Mouse (Mus musculus): Measurements from ENCODE around the gene Spred2. TPM values are rescaled to one million over a fixed set of nuclear protein-coding genes. Genes with fewer than 3 reads are reported as not detected.
A peak's percentile ranks its signal among the peaks of the same experiment; 100 is the strongest.

Gene Spred2
- polyA plus RNA-seq, 2 experiments = 8.5 to 25.4 TPM

GRCm38 (mm10) chr11:19986871-19987755 is 62.9 kb downstream of the Spred2 start:
- Histone ChIP-seq H3K4me1 (ENCODE audit: control insufficient read depth, insufficient read depth, low read length) (peaks cover 54% of the 10 kb centered on the region), H3K9me3 (ENCODE audit: control insufficient read depth, low read length) (no peaks in the 10 kb centered on the region), H3K4me3 (replicated peaks; ENCODE audit: low read length) (no peak overlapping the region), H3K9ac (ENCODE audit: low read depth, low read length, severe bottlenecking) (no peak overlapping the region), H3K36me3 (ENCODE audit: control insufficient read depth, insufficient read depth, low read length) (no peaks in the 10 kb centered on the region), H3K27ac (replicated peaks; ENCODE audit: low read depth, low read length) (peak overlapping the region; percentile 62; the same call in 1 of the 2 replicates), H3K27me3 (ENCODE audit: control insufficient read depth, insufficient read depth, low read length) (no peaks in the 10 kb centered on the region), H3K4me2 (replicated peaks; ENCODE audit: low read depth, low read length, severe bottlenecking) (peak overlapping the region; percentile 37; the same call in 1 of the 2 replicates)
- ATAC-seq (ENCODE audit: low FRiP score, low read depth) (peak; percentile 39; the same call in 1 of the 2 replicates), DNase-seq (ENCODE audit: low spot score) (peak; percentile 45)
- no peak for TF ChIP-seq POLR2A (IDR thresholded peaks at IDR 0.05; ENCODE audit: borderline replicate concordance, extremely low read depth, insufficient read depth, insufficient read length)
- WGBS = 10% methylated on average over 17 of the region's 17 CpGs

- WGBS = 11% methylated on average over 9 of the region's 9 CpGs
Observed at GRCm38 (mm10) chr11:19987756-19988091, 63.5 kb downstream of the Spred2 start.

DNA sequence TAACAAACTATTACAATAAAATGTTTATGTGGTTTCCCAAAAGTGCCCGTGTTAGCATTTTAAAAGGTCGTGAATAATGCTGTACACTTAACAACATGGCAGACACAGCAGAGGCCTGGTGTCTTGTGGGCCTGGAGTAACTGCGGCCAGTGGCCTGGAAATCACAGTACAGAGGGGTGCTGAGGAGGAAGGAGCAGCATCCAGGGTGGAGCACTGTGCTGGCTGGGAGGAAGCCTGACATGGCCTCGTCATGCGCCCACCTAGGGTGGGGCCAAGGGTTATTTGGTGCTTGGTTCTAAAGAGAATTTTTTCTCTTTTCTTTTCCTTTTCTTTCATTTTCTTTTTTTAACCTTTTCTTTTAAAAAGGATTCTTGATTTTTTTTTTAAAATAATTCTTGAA is 64.0 kb downstream of the Spred2 start:
- WGBS = 42% methylated on average over 5 of the region's 5 CpGs
- Histone ChIP-seq H3K9me3 (ENCODE audit: control insufficient read depth, low read length) (no peaks in the 10 kb centered on the region), H3K27ac (replicated peaks; ENCODE audit: low read depth, low read length) (no peak overlapping the region), H3K4me1 (ENCODE audit: control insufficient read depth, insufficient read depth, low read length) (peaks cover 44% of the 10 kb centered on the region), H3K36me3 (ENCODE audit: control insufficient read depth, insufficient read depth, low read length) (no peaks in the 10 kb centered on the region), H3K9ac (ENCODE audit: low read depth, low read length, severe bottlenecking) (no peak overlapping the region), H3K4me3 (replicated peaks; ENCODE audit: low read length) (no peak overlapping the region), H3K4me2 (replicated peaks; ENCODE audit: low read depth, low read length, severe bottlenecking) (no peak overlapping the region), H3K27me3 (ENCODE audit: control insufficient read depth, insufficient read depth, low read length) (no peaks in the 10 kb centered on the region)
- ATAC-seq (ENCODE audit: low FRiP score, low read depth) = no peak
- no peak for DNase-seq (ENCODE audit: low spot score)
- TF ChIP-seq POLR2A (IDR thresholded peaks at IDR 0.05; ENCODE audit: borderline replicate concordance, extremely low read depth, insufficient read depth, insufficient read length) = no peak

More at GRCm38 (mm10) chr11:19987756-19988091, 63.5 kb downstream of the Spred2 start:
- Histone ChIP-seq H3K27ac (replicated peaks; ENCODE audit: low read depth, low read length) (no peak overlapping the region), H3K9me3 (ENCODE audit: control insufficient read depth, low read length) (no peaks in the 10 kb centered on the region), H3K4me3 (replicated peaks; ENCODE audit: low read length) (no peak overlapping the region), H3K4me1 (ENCODE audit: control insufficient read depth, insufficient read depth, low read length) (peaks cover 48% of the 10 kb centered on the region), H3K36me3 (ENCODE audit: control insufficient read depth, insufficient read depth, low read length) (no peaks in the 10 kb centered on the region), H3K9ac (ENCODE audit: low read depth, low read length, severe bottlenecking) (no peak overlapping the region), H3K4me2 (replicated peaks; ENCODE audit: low read depth, low read length, severe bottlenecking) (no peak overlapping the region), H3K27me3 (ENCODE audit: control insufficient read depth, insufficient read depth, low read length) (no peaks in the 10 kb centered on the region)
- DNase-seq (ENCODE audit: low spot score) (no peak), ATAC-seq (ENCODE audit: low FRiP score, low read depth) (no peak)
- no peak for TF ChIP-seq POLR2A (IDR thresholded peaks at IDR 0.05; ENCODE audit: borderline replicate concordance, extremely low read depth, insufficient read depth, insufficient read length)

GRCm38 (mm10) chr11:19988631-19989030 is 64.5 kb downstream of the Spred2 start:
- Histone ChIP-seq H3K9me3 (ENCODE audit: control insufficient read depth, low read length) (no peaks in the 10 kb centered on the region), H3K27me3 (ENCODE audit: control insufficient read depth, insufficient read depth, low read length) (no peaks in the 10 kb centered on the region), H3K27ac (replicated peaks; ENCODE audit: low read depth, low read length) (no peak overlapping the region), H3K9ac (ENCODE audit: low read depth, low read length, severe bottlenecking) (no peak overlapping the region), H3K4me1 (ENCODE audit: control insufficient read depth, insufficient read depth, low read length) (peaks cover 42% of the 10 kb centered on the region), H3K4me2 (replicated peaks; ENCODE audit: low read depth, low read length, severe bottlenecking) (no peak overlapping the region), H3K36me3 (ENCODE audit: control insufficient read depth, insufficient read depth, low read length) (no peaks in the 10 kb centered on the region), H3K4me3 (replicated peaks; ENCODE audit: low read length) (no peak overlapping the region)
- 40% methylated on average over 6 of the region's 6 CpGs for WGBS
- no peak for DNase-seq (ENCODE audit: low spot score)
- ATAC-seq (ENCODE audit: low FRiP score, low read depth) = no peak
- TF ChIP-seq POLR2A (IDR thresholded peaks at IDR 0.05; ENCODE audit: borderline replicate concordance, extremely low read depth, insufficient read depth, insufficient read length) = no peak

DNA sequence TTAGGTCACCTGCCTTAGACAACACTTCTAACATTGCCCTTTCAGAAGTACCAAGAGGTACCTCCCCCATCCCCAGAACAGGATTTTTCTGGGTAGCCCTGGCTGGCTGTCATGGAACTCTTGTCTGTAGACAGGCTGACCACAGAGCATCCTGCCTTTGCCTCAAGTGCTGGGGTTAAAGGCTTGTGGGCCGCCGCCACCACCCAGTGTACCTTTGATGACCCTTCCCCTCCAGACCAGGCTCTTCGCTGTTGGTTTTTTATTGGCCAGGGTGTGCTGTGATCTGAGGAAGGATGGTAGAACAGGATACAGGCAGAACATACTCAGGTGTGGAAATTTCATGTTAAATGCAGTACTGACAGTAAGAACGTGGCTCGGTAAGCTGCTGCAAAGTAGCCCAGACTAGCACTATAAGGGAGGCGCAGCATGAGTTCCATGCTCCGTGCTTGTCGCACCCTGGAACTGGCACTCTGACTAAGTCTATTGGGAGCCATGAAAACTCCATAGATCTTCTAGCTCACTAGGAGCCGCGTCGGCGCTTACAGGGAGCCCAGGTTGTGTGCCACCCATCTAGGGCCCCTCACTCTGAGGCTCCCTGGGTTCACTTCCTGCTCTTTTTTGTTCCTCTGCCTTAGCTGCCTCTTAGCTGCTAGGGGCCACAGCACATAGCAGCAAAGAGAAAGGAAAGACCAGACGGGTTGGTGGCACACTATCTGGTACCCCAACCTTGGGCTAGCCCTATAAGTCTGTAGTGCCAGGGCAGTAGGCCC is 65.2 kb downstream of the Spred2 start:
- ATAC-seq (ENCODE audit: low FRiP score, low read depth) (no peak), DNase-seq (ENCODE audit: low spot score) (no peak)
- no peak for TF ChIP-seq POLR2A (IDR thresholded peaks at IDR 0.05; ENCODE audit: borderline replicate concordance, extremely low read depth, insufficient read depth, insufficient read length)
- Histone ChIP-seq H3K36me3 (ENCODE audit: control insufficient read depth, insufficient read depth, low read length) (no peaks in the 10 kb centered on the region), H3K4me3 (replicated peaks; ENCODE audit: low read length) (no peak overlapping the region), H3K27ac (replicated peaks; ENCODE audit: low read depth, low read length) (no peak overlapping the region), H3K4me2 (replicated peaks; ENCODE audit: low read depth, low read length, severe bottlenecking) (no peak overlapping the region), H3K9ac (ENCODE audit: low read depth, low read length, severe bottlenecking) (no peak overlapping the region), H3K27me3 (ENCODE audit: control insufficient read depth, insufficient read depth, low read length) (no peaks in the 10 kb centered on the region), H3K4me1 (ENCODE audit: control insufficient read depth, insufficient read depth, low read length) (peaks cover 42% of the 10 kb centered on the region), H3K9me3 (ENCODE audit: control insufficient read depth, low read length) (no peaks in the 10 kb centered on the region)
- WGBS = 74% methylated on average over 13 of the region's 13 CpGs

Measured in limb, embryonic 14.5 days (tissue).